Mouse (Mus musculus) stomach, postnatal 0 days (tissue): ENCODE data around the gene Sds. TPM values are rescaled to one million over a fixed set of nuclear protein-coding genes. Genes with fewer than 3 reads are reported as not detected.

Source experiments
- ATAC-seq: fragments of 200-750 bp; cut with Nextera tagmentation; 2 replicates; pipeline ENCODE4 v1.8.0; 2017; ENCODE audit not compliant: low FRiP score, low TSS enrichment
- DNase-seq: peaks from one replicate; pipeline ENCODE4 v3.0.0-alpha.2; 2016; ENCODE audit warnings: low spot score
- H3K27ac ChIP-seq: fragments of 300-500 bp; sonication (generic); replicated peaks from 2 replicates; pipeline ENCODE4 v1.5.1; 2014; ENCODE audit warnings: mild to moderate bottlenecking, control low read depth
- H3K27me3 ChIP-seq: fragments of 300-500 bp; sonication (generic); 2 replicates; pipeline ENCODE4 v1.6.1; 2014; ENCODE audit warnings: low read length; ENCODE audit not compliant: control insufficient read depth, insufficient read depth
- H3K36me3 ChIP-seq: fragments of 300-500 bp; sonication (generic); 2 replicates; pipeline ENCODE4 v1.6.1; 2014; ENCODE audit warnings: low read length, mixed read lengths; ENCODE audit not compliant: control insufficient read depth, insufficient read depth
- H3K4me1 ChIP-seq: fragments of 300-500 bp; sonication (generic); replicated peaks from 2 replicates; pipeline ENCODE4 v1.6.1; 2014; ENCODE audit warnings: antibody characterized with exemption; ENCODE audit not compliant: control insufficient read depth, insufficient read depth
- H3K4me2 ChIP-seq: fragments of 300-500 bp; sonication (generic); replicated peaks from 2 replicates; pipeline ENCODE4 v1.6.1; 2014; ENCODE audit warnings: low read depth, mild to moderate bottlenecking, control low read depth, moderate library complexity
- H3K4me3 ChIP-seq: fragments of 300-500 bp; sonication (generic); 2 replicates; pipeline ENCODE4 v1.5.1; 2014; ENCODE audit warnings: low read depth, low read length, control low read depth
- H3K9ac ChIP-seq: fragments of 300-500 bp; sonication (generic); 2 replicates; pipeline ENCODE4 v1.6.1; 2014; ENCODE audit warnings: mild to moderate bottlenecking, low read length, control low read depth, mixed read lengths
- H3K9me3 ChIP-seq: fragments of 300-500 bp; sonication (generic); 2 replicates; pipeline ENCODE4 v1.6.1; 2016; ENCODE audit warnings: low read length; ENCODE audit not compliant: control insufficient read depth
- CTCF ChIP-seq: IDR thresholded peaks from 2 replicates; pipeline ENCODE4 v1.5.1; 2016; ENCODE audit warnings: antibody characterized with exemption, low read depth, mild to moderate bottlenecking, moderate library complexity
- EP300 ChIP-seq: optimal IDR thresholded peaks from 2 replicates; pipeline ENCODE3; 2016; ENCODE audit warnings: antibody characterized with exemption
- WGBS: fragments of 180-500 bp; shearing (Covaris S2); extraction: QIAGEN DNeasy Blood & Tissue Kit; methylation state at CpG from one replicate; pipeline ENCODE4 v1.1.7; 2014; 5-methylcytosine and 5-hydroxymethylcytosine counted together
- polyA plus RNA-seq: library from polyadenylated mRNA; unstranded; fragments of >200 nt; fragmentation: Nextera tagmentation; extraction: Ambion mirVana; gene quantifications from 2 replicates; pipeline ENCODE4 v1.2.1, GENCODE M21; 2015

Gene Sds
- polyA plus RNA-seq, 1 experiment from 2014 or later: not detected

GRCm38 (mm10) chr5:120431001-120431583 is 45.2 kb upstream of the Sds start:
- Histone ChIP-seq H3K9ac (no peak overlapping the region), H3K27ac (no peak overlapping the region), H3K9me3 (no peaks in the 10 kb centered on the region), H3K4me1 (no peaks in the 10 kb centered on the region; the same call in 1 of the 2 replicates), H3K4me3 (no peak overlapping the region), H3K36me3 (no peaks in the 10 kb centered on the region), H3K4me2 (no peak overlapping the region), H3K27me3 (peaks cover 45% of the 10 kb centered on the region)
- no peak for DNase-seq
- WGBS: 2% methylated on average over 30 of the region's 30 CpGs
- TF ChIP-seq CTCF (no peak), EP300 (no peak)
- ATAC-seq: no peak

DNA sequence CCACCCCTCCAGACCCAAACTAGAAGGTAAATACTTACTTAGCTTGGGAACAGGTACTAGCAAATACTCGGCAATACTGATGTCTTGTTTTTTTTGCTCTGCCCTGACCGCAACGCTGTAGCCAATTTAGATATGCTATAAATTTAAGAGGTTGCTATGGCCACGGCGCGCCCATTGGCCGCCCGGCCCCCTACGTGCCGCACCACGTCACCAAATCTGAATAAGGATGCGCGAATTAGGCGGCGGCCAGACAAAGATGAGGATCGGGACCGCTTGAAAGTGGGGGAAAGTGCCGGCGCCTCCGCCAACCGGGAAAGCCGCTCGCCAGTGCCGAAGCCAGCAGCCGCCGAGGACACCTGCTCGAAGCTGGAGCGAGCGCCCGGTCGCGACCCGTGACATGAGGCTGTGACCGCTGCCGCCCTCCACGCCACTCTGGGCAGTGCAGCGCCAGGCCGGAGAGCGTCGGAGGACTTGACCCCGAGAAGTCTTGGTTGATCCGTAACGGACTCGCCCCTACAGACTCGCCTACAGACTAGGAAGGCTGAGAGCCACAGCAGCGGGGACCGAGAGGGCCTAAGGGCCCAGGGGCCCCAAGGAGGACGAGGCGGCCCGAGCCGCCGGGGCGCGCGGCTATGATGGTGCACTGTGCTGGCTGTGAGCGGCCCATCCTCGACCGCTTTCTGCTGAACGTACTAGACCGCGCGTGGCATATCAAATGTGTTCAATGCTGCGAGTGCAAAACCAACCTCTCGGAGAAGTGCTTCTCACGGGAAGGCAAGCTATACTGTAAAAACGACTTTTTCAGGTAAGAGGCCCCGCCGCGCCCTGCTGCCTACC is 44.5 kb upstream of the Sds start, which contains the start of gene Lhx5:
Gene Lhx5, plus strand, starts transcription at position 51 of the 837 bp plus-strand sequence.
- no peak within 1 kb of the TSS for H3K27ac ChIP-seq
- WGBS: under 1% methylated on average over 69 of the region's 69 CpGs
- no peak for DNase-seq
- no peaks in the 10 kb centered on the region for H3K36me3 ChIP-seq
- no peak within 1 kb of the TSS for H3K9ac ChIP-seq
- H3K4me2 ChIP-seq: no peak within 1 kb of the TSS
- ATAC-seq: no peak
- H3K27me3 ChIP-seq: peaks cover 41% of the 10 kb centered on the region
- TF ChIP-seq EP300: no peak
- no peak for TF ChIP-seq CTCF
- H3K4me1 ChIP-seq: no peaks in the 10 kb centered on the region; the same call in 1 of the 2 replicates
- H3K9me3 ChIP-seq: no peaks in the 10 kb centered on the region
- H3K4me3 ChIP-seq: no peak within 1 kb of the TSS

DNA sequence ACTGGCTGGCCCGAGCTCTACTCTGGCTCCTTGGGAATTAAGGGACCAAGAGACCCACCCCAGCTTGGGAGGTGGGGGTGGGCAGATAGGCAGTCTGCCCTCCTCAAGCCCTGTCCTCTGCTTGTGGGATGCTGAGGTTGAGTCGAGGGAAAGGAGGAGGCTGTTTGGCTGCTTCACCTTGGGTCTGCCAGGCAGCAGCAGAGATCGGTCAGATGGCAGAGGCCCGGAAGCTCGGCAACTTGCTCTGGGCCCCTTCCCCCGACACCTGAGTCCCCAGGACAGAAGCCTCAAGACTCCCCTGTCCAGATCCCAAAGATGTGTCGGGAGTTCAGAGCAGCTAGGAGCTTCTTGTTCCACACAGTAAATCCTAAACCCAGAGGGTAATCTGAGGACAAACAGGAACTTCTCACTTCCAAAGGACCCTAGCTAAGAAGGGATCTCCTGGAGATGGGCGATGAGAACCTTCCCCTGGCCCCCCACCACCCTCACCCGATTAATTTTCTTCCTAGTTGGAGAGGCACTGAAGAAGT is 43.8 kb upstream of the Sds start:
- H3K27ac ChIP-seq: no peak overlapping the region
- DNase-seq (no peak), ATAC-seq (no peak)
- H3K27me3 ChIP-seq: peaks cover 36% of the 10 kb centered on the region
- H3K9ac ChIP-seq: no peak overlapping the region
- no peak for TF ChIP-seq CTCF
- TF ChIP-seq EP300: no peak
- no peak overlapping the region for H3K4me3 ChIP-seq
- no peaks in the 10 kb centered on the region for H3K9me3 ChIP-seq
- H3K36me3 ChIP-seq: no peaks in the 10 kb centered on the region
- no peaks in the 10 kb centered on the region; the same call in 1 of the 2 replicates for H3K4me1 ChIP-seq
- no peak overlapping the region for H3K4me2 ChIP-seq
- under 1% methylated on average over 9 of the region's 9 CpGs for WGBS

GRCm38 (mm10) chr5:120433135-120433760 is 43.1 kb upstream of the Sds start:
- Histone ChIP-seq H3K4me2 (no peak overlapping the region), H3K9me3 (no peaks in the 10 kb centered on the region), H3K27ac (no peak overlapping the region), H3K4me3 (no peak overlapping the region), H3K9ac (no peak overlapping the region), H3K36me3 (no peaks in the 10 kb centered on the region), H3K27me3 (peaks cover 42% of the 10 kb centered on the region), H3K4me1 (no peaks in the 10 kb centered on the region; the same call in 1 of the 2 replicates)
- TF ChIP-seq CTCF (no peak), EP300 (no peak)
- 4% methylated on average over 13 of the region's 13 CpGs for WGBS
- DNase-seq (no peak), ATAC-seq (no peak)

- ATAC-seq: no peak
Measured at GRCm38 (mm10) chr5:120434231-120434735, 42.0 kb upstream of the Sds start.

More at GRCm38 (mm10) chr5:120434231-120434735, 42.0 kb upstream of the Sds start:
- WGBS: 2% methylated on average over 21 of the region's 21 CpGs
- peaks cover 52% of the 10 kb centered on the region for H3K27me3 ChIP-seq
- H3K4me2 ChIP-seq: no peak overlapping the region
- DNase-seq: no peak
- H3K4me3 ChIP-seq: no peak overlapping the region
- no peaks in the 10 kb centered on the region for H3K9me3 ChIP-seq
- no peaks in the 10 kb centered on the region for H3K36me3 ChIP-seq
- H3K4me1 ChIP-seq: no peaks in the 10 kb centered on the region; the same call in 1 of the 2 replicates
- no peak overlapping the region for H3K27ac ChIP-seq
- no peak overlapping the region for H3K9ac ChIP-seq
- TF ChIP-seq CTCF: no peak
